Mouse (Mus musculus): ENCODE data around the gene Rnf10.
A peak's percentile ranks its signal among the peaks of the same experiment; 100 is the strongest.

- TF ChIP-seq EP300 (IDR thresholded peaks at IDR 0.05), result no peak
- peak; percentile 20; the same call in 1 of the 2 replicates for TF ChIP-seq CTCF (IDR thresholded peaks at IDR 0.05)
Measured at GRCm38 (mm10) chr5:115274353-115274752, 1.7 kb upstream of the Rnf10 start.

All from lung, postnatal 0 days (tissue).